Mouse (Mus musculus): ENCODE measurements around the gene 4931422A03Rik. TPM values are rescaled to one million over a fixed set of nuclear protein-coding genes. Genes with fewer than 3 reads are reported as not detected.

Gene 4931422A03Rik
- polyA plus RNA-seq, 1 experiment from 2014 or later = 3.1 TPM

DNA sequence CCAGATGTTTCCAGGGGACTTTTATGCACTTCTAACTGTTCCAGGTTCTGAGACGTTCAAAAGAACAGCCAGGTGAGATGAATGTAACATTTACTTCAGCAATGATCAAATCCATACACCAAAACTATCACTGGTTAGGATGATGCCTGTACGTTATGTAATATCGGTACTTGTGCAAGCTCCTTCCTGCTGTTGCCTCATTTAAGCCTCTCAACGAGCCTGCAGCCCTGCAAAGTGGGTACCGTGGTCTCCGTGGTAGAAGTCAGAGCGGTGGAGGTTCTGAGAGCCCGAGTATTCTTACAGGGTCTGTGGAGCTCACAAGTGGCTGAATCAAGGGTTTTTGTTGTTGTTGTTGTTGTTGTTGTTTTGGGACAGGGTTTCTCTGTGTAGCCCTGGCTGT, 81.3 kb downstream of the 4931422A03Rik start:
- ATAC-seq (ENCODE audit: low FRiP score) = no peak

DNA sequence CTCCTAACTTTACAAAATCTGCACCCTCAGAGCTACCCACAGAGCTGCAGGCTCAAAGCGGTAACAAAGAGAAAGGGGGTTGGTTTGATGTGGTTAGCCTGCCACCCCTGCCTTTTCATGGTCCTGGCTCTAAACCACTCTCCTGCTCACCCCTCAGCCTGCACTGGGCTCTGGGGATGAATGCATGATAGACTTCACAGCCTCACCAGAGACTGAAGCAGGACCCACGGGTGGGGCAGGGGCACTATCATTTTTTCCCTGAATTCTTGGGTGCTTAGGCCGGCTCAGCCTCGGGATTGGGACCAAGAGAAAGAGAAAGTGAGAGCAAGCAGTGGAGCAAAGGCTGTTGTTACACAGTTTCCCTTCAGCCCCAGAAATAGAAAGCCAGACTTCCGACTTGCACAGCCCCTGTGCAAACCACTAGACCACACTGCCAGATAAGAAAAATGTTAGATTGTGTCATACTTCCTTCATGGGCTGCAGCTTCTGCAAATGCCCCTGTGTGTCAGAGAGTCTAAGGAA, 82.5 kb downstream of the 4931422A03Rik start:
- H3K9me3 ChIP-seq (replicated peaks) = no peaks in the 10 kb centered on the region
- H3K36me3 ChIP-seq = no peaks in the 10 kb centered on the region
- WGBS = 80% methylated on average over 5 of the region's 5 CpGs
- H3K9ac ChIP-seq (replicated peaks) = no peak overlapping the region
- H3K4me1 ChIP-seq = peaks cover 15% of the 10 kb centered on the region
- H3K4me3 ChIP-seq (replicated peaks) = no peak overlapping the region
- no peaks in the 10 kb centered on the region for H3K27me3 ChIP-seq (replicated peaks)
- no peak for ATAC-seq (ENCODE audit: low FRiP score)
- no peak overlapping the region for H3K27ac ChIP-seq (replicated peaks)
- H3K4me2 ChIP-seq = no peak overlapping the region

More for the DNA sequence above, 81.3 kb downstream of the 4931422A03Rik start:
- WGBS = 77% methylated on average over 8 of the region's 8 CpGs
- Histone ChIP-seq H3K4me3 (replicated peaks) (no peak overlapping the region), H3K27me3 (replicated peaks) (no peaks in the 10 kb centered on the region), H3K9ac (replicated peaks) (no peak overlapping the region), H3K27ac (replicated peaks) (no peak overlapping the region), H3K4me2 (no peak overlapping the region), H3K4me1 (peaks cover 15% of the 10 kb centered on the region), H3K9me3 (replicated peaks) (no peaks in the 10 kb centered on the region), H3K36me3 (no peaks in the 10 kb centered on the region)

DNA sequence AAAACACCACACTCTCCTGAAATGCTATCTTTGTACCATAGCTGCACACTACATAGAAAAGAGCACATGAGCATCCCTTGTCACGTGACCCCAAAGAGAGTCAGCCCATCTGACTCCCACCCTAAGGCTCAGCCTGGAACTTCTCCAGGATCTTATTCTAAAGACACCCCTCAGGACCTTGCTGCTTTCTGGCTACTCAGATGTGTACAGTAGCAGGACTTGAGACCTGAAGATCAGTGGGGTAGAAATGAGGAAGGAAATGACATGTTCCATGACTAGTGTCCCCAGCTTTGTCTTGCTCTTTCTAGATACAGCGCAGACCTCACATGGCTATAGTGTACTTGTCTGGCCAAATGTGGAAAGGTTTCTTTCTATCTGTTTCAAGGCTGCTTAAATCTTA, 83.3 kb downstream of the 4931422A03Rik start:
- H3K9ac ChIP-seq (replicated peaks) = no peak overlapping the region
- no peak for ATAC-seq (ENCODE audit: low FRiP score)
- H3K9me3 ChIP-seq (replicated peaks) = no peaks in the 10 kb centered on the region
- H3K27me3 ChIP-seq (replicated peaks) = no peaks in the 10 kb centered on the region
- 93% methylated on average over 2 of the region's 2 CpGs for WGBS
- no peaks in the 10 kb centered on the region for H3K36me3 ChIP-seq
- no peak overlapping the region for H3K27ac ChIP-seq (replicated peaks)
- H3K4me1 ChIP-seq = peaks cover 15% of the 10 kb centered on the region
- no peak overlapping the region for H3K4me3 ChIP-seq (replicated peaks)
- no peak overlapping the region for H3K4me2 ChIP-seq

DNA sequence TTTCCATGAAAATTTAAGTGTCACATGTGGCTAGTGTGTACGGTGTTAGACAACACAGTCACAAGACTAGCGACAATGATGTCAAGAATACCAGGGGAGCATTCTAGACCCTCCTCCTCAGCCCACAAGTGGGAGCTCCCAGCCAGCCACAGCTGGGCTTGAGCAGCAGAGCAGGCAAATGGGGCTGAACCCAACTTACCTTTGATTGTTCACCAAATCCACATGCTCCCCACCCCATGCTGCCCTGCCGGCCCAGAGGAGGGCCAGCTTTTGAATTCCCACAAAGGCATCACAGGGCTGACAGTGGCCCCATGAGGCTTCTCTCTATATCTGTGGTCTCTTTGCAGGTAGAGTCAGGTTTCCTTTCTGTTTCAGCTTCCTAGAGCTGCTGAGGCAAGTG, 87.1 kb downstream of the 4931422A03Rik start:
- no peak for ATAC-seq (ENCODE audit: low FRiP score)
- Histone ChIP-seq H3K9me3 (replicated peaks) (no peaks in the 10 kb centered on the region), H3K36me3 (no peaks in the 10 kb centered on the region), H3K4me2 (no peak overlapping the region), H3K9ac (replicated peaks) (no peak overlapping the region), H3K4me1 (peaks cover 6% of the 10 kb centered on the region; the same call in 1 of the 2 replicates), H3K27me3 (replicated peaks) (no peaks in the 10 kb centered on the region), H3K4me3 (replicated peaks) (no peak overlapping the region), H3K27ac (replicated peaks) (no peak overlapping the region)
- 87% methylated on average over 3 of the region's 3 CpGs for WGBS

DNA sequence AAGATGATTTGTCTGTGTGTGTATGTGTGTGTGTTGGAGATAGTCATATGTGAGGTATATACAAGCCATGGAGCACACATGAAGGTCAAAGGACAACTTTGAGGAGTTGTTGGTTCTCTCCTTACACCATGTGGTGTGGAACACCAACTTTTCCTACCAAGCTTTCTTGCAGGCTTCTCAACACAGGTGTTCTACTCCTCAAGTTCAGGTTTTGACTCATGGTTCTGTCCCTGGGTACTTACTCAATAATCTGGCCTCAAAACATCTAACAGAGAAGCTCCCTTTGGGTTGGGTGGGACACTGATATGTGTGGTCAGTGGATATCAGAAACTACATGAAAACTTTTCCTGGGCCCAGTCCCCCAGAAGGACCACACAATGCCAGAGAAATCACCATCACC, 89.2 kb downstream of the 4931422A03Rik start:
- no peaks in the 10 kb centered on the region for H3K36me3 ChIP-seq
- no peak overlapping the region for H3K4me2 ChIP-seq
- no peak overlapping the region for H3K27ac ChIP-seq (replicated peaks)
- H3K4me3 ChIP-seq (replicated peaks) = no peak overlapping the region
- H3K9ac ChIP-seq (replicated peaks) = no peak overlapping the region
- H3K9me3 ChIP-seq (replicated peaks) = no peaks in the 10 kb centered on the region
- H3K27me3 ChIP-seq (replicated peaks) = no peaks in the 10 kb centered on the region
- no peak for ATAC-seq (ENCODE audit: low FRiP score)
- H3K4me1 ChIP-seq = no peaks in the 10 kb centered on the region

DNA sequence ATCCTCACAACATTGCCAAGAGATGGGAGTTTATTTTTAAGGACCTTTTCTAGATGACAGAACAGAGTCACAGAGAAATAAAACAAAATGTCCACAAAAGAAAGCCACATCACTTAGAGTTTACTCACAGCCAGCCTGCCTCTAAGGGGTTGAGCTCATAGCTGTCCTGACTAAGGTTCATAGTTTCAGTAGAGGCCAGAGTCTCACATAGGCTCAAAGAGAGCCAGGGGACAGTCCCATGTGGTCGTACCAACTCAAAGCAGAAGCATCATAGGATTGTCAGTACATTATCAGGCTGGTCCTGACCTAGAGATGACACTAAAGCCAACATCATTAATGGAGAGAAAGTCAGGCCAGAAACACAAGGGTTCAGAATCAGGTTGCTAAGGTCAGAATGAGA, 89.6 kb downstream of the 4931422A03Rik start:
- Histone ChIP-seq H3K36me3 (no peaks in the 10 kb centered on the region), H3K4me3 (replicated peaks) (no peak overlapping the region), H3K27ac (replicated peaks) (no peak overlapping the region), H3K9me3 (replicated peaks) (no peaks in the 10 kb centered on the region), H3K4me1 (no peaks in the 10 kb centered on the region), H3K27me3 (replicated peaks) (no peaks in the 10 kb centered on the region), H3K9ac (replicated peaks) (no peak overlapping the region), H3K4me2 (no peak overlapping the region)
- WGBS = 74% methylated on average over 1 of the region's 1 CpGs
- no peak for ATAC-seq (ENCODE audit: low FRiP score)

DNA sequence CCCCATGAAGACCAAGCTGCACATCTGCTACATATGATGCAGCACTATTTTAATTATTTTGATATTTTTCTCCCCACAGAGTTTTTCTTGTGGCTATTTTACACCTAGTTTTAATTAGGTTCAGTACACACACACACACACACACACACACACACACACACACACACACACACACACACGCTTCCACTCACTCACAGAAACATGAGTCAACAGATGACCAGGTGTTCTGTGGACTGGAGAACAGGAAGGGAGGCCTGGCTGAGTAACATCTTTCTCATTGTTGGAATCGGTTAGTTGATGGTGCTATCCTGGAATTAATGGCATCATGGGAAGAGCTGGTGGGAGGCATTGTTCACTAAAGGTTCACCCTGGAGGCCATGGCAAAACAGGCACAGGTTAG, 90.5 kb downstream of the 4931422A03Rik start:
- ATAC-seq (ENCODE audit: low FRiP score) = no peak
- Histone ChIP-seq H3K9me3 (replicated peaks) (no peaks in the 10 kb centered on the region), H3K4me1 (peaks cover under 1% of the 10 kb centered on the region), H3K36me3 (no peaks in the 10 kb centered on the region), H3K9ac (replicated peaks) (no peak overlapping the region), H3K4me3 (replicated peaks) (no peak overlapping the region), H3K4me2 (no peak overlapping the region), H3K27ac (replicated peaks) (no peak overlapping the region), H3K27me3 (replicated peaks) (no peaks in the 10 kb centered on the region)
- WGBS = 87% methylated on average over 2 of the region's 2 CpGs

DNA sequence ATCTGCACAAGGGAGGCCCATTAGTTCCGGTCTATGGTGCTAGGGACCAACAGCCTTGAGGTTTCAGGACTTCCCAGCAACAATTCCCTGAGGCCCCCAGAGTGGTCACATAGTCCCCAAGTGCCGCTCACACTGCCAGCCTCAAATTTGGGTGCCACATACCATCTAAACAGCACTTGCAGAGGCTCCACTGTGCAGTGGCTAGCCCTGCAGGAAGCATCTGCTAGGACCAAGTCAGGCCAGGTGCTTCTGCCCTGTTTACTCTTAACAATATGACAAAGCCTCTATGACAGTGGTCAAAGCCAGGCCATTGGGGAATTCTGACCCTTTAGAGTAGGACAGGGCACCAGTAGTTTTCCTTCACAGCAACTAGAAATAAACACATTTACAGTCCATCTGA, 91.5 kb downstream of the 4931422A03Rik start:
- Histone ChIP-seq H3K4me1 (peaks cover 7% of the 10 kb centered on the region), H3K27ac (replicated peaks) (no peak overlapping the region), H3K9ac (replicated peaks) (no peak overlapping the region), H3K36me3 (no peaks in the 10 kb centered on the region), H3K9me3 (replicated peaks) (no peaks in the 10 kb centered on the region), H3K27me3 (replicated peaks) (no peaks in the 10 kb centered on the region), H3K4me3 (replicated peaks) (no peak overlapping the region), H3K4me2 (no peak overlapping the region)
- ATAC-seq (ENCODE audit: low FRiP score) = no peak
- WGBS = 95% methylated on average over 2 of the region's 2 CpGs

DNA sequence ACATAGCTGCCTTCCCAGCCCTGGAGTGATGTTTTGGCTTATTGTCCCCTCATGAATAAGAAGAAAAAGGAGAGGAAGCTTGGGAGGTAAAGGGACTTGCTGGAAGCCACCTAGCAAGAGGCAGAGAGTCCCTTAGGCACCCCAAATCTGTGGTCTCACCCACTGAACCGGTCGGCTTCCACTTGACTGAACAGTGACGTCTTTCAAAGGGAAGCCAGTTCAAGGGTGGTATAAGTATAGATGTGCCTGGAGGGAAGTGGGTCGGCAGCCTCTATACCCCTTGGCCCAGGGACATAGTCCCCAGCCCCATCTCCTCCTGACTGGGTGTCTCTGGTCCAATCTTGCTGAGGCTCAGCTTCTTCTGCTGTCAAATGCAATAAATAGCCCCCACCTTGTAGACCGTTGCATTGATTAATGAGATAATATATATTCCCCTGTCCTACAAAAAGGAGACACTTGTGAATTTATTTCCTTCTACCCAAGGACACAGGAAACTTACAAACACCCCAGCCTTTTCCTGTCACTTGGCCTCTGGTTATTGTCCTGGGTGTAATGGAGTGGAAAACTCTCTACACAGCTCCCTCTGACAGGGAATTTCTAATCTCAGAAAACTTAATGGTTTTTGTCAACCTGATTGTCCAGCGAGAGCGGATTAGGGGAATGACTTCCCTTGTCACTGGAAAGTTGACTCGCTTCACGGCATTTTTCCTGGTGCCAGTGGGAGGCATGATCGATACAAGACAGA, 92.3 kb downstream of the 4931422A03Rik start:
- Histone ChIP-seq H3K4me2 (no peak overlapping the region), H3K27ac (replicated peaks) (no peak overlapping the region), H3K9ac (replicated peaks) (no peak overlapping the region), H3K9me3 (replicated peaks) (no peaks in the 10 kb centered on the region), H3K4me1 (peaks cover 14% of the 10 kb centered on the region), H3K36me3 (no peaks in the 10 kb centered on the region), H3K27me3 (replicated peaks) (no peaks in the 10 kb centered on the region), H3K4me3 (replicated peaks) (no peak overlapping the region)
- WGBS = 50% methylated on average over 10 of the region's 10 CpGs
- ATAC-seq (ENCODE audit: low FRiP score) = no peak

DNA sequence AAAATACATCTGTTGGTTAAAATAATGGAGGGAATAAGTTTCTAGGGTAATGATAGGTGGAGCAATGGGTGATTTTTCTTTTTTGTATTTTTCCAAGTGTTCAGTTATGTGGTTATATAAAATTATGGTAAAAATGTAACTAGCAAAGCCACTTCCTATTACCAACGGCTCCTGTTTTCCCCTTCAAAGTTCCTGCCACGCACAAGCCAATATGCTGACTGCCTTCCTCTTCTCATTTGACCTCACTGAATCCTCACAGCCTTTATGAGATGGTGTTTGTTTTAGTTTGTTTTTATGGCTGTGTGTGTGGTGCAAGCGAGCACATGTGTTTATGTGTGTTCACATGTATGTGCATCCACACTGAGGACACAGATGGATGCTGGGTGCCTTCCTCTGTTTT, 93.5 kb downstream of the 4931422A03Rik start:
- no peak overlapping the region for H3K27ac ChIP-seq (replicated peaks)
- 90% methylated on average over 3 of the region's 3 CpGs for WGBS
- no peaks in the 10 kb centered on the region for H3K9me3 ChIP-seq (replicated peaks)
- no peak overlapping the region for H3K4me3 ChIP-seq (replicated peaks)
- no peaks in the 10 kb centered on the region for H3K27me3 ChIP-seq (replicated peaks)
- peaks cover 26% of the 10 kb centered on the region for H3K4me1 ChIP-seq
- no peaks in the 10 kb centered on the region for H3K36me3 ChIP-seq
- no peak overlapping the region for H3K9ac ChIP-seq (replicated peaks)
- ATAC-seq (ENCODE audit: low FRiP score) = no peak
- no peak overlapping the region for H3K4me2 ChIP-seq

DNA sequence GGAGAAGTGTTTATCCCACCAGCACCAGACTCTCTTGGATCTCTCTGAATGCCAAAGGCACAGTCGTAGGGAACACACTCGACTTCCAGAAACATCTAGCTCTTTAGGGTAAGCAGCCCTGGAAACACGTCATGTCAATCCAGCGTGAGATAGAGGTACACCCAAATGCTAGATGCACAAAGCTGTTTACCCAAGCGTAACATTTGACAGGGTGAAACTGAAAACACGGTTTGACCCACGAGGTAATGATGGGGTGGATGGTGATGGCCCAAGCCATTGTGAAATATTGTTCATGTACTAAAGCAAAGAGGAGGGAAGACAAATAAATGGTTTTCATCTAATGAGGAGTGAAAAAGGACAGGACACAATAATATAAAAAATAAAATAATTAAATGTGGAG, 93.9 kb downstream of the 4931422A03Rik start:
- Histone ChIP-seq H3K27me3 (replicated peaks) (no peaks in the 10 kb centered on the region), H3K4me3 (replicated peaks) (no peak overlapping the region), H3K36me3 (no peaks in the 10 kb centered on the region), H3K4me2 (no peak overlapping the region), H3K27ac (replicated peaks) (no peak overlapping the region), H3K9me3 (replicated peaks) (no peaks in the 10 kb centered on the region), H3K4me1 (peaks cover 30% of the 10 kb centered on the region), H3K9ac (replicated peaks) (no peak overlapping the region)
- WGBS = 36% methylated on average over 7 of the region's 7 CpGs
- ATAC-seq (ENCODE audit: low FRiP score) = no peak

DNA sequence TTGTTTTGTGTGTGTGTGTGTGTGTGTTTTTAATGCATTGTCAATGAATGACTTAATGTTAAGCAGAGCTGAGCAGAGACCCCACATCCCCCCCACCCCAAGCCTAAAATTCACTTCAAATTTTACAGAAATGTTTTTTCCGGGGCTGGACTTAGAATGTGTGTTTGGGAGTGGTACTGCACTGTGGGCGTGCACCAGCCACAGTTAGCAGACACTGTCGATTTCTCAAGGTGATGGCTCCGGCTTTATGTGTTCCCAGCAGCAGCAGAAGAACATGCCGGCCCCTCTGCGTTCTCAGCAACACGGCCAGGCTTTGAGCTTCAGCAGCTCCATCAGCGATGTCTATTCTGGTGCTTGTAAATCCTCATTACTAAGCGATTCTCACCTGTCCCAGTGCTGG, 95.7 kb downstream of the 4931422A03Rik start:
- Histone ChIP-seq H3K36me3 (no peaks in the 10 kb centered on the region), H3K4me3 (replicated peaks) (no peak overlapping the region), H3K4me2 (no peak overlapping the region), H3K27ac (replicated peaks) (no peak overlapping the region), H3K4me1 (peaks cover 42% of the 10 kb centered on the region), H3K27me3 (replicated peaks) (no peaks in the 10 kb centered on the region), H3K9me3 (replicated peaks) (no peaks in the 10 kb centered on the region), H3K9ac (replicated peaks) (no peak overlapping the region)
- ATAC-seq (ENCODE audit: low FRiP score) = no peak
- WGBS = 61% methylated on average over 9 of the region's 9 CpGs
